Mouse (Mus musculus) midbrain, embryonic 11.5 days (tissue): Measurements from ENCODE around the gene Hyls1. TPM values are rescaled to one million over a fixed set of nuclear protein-coding genes. Genes with fewer than 3 reads are reported as not detected.
A peak's percentile ranks its signal among the peaks of the same experiment; 100 is the strongest.
"Not testable (repeated sequence)": the region's sequence is repeated elsewhere in the genome, so short reads cannot be mapped to it uniquely, and the experiment has no call there.

ENCODE experiments used
- ATAC-seq: fragments of 200-750 bp; cut with Nextera tagmentation; 2 replicates; pipeline ENCODE4 v1.8.0; 2017; ENCODE audit warnings: moderate TSS enrichment, moderate library complexity; ENCODE audit not compliant: low FRiP score
- DNase-seq: peaks from one replicate; pipeline ENCODE4 v3.0.0; 2015; ENCODE audit warnings: low spot score; ENCODE audit errors: missing footprints
- H3K27ac ChIP-seq: fragments of 300-500 bp; sonication (generic); 2 replicates; pipeline ENCODE4 v1.5.1; 2014; ENCODE audit warnings: low read depth, low read length
- H3K27me3 ChIP-seq: fragments of 300-500 bp; sonication (generic); 2 replicates; pipeline ENCODE4 v1.6.1; 2014; ENCODE audit warnings: mild to moderate bottlenecking, low read length, moderate library complexity, mixed read lengths; ENCODE audit not compliant: control insufficient read depth, insufficient read depth
- H3K36me3 ChIP-seq: fragments of 300-500 bp; sonication (generic); 2 replicates; pipeline ENCODE4 v1.6.1; 2014; ENCODE audit warnings: mild to moderate bottlenecking, low read length, moderate library complexity, mixed read lengths; ENCODE audit not compliant: control insufficient read depth, insufficient read depth
- H3K4me1 ChIP-seq: fragments of 300-500 bp; sonication (generic); 2 replicates; pipeline ENCODE4 v1.6.1; 2014; ENCODE audit warnings: low read length; ENCODE audit not compliant: control insufficient read depth, insufficient read depth
- H3K4me2 ChIP-seq: fragments of 300-500 bp; sonication (generic); 2 replicates; pipeline ENCODE4 v1.6.1; 2014; ENCODE audit warnings: mild to moderate bottlenecking, moderate library complexity
- H3K4me3 ChIP-seq: fragments of 300-500 bp; sonication (generic); 2 replicates; pipeline ENCODE4 v1.5.1; 2014; ENCODE audit warnings: low read depth, low read length
- H3K9ac ChIP-seq: fragments of 300-500 bp; sonication (generic); 2 replicates; pipeline ENCODE4 v1.6.1; 2014; ENCODE audit warnings: low read length
- H3K9me3 ChIP-seq: fragments of 300-500 bp; sonication (generic); 2 replicates; pipeline ENCODE4 v1.6.1; 2016; ENCODE audit warnings: low read length; ENCODE audit not compliant: control insufficient read depth
- WGBS: fragments of 180-500 bp; shearing (Covaris S2); extraction: QIAGEN DNeasy Blood & Tissue Kit; methylation state at CpG from one replicate; pipeline ENCODE4 v1.1.7; 2014; 5-methylcytosine and 5-hydroxymethylcytosine counted together
- polyA plus RNA-seq: library from polyadenylated mRNA; unstranded; fragments of >200 nt; fragmentation: Nextera tagmentation; extraction: Ambion mirVana; gene quantifications from 2 replicates; pipeline ENCODE4 v1.2.1, GENCODE M21; 2014

The Hyls1 gene
- 32.6 and 34.7 TPM in 2 replicates for polyA plus RNA-seq

- peaks cover 9% of the 10 kb centered on the region for H3K4me1 ChIP-seq
- peaks cover 6% of the 10 kb centered on the region; the same call in 1 of the 2 replicates for H3K36me3 ChIP-seq
- H3K27me3 ChIP-seq = peaks cover 6% of the 10 kb centered on the region; the same call in 1 of the 2 replicates
- ATAC-seq (peak; percentile 97), DNase-seq (peak; percentile 99)
- H3K9me3 ChIP-seq = no peaks in the 10 kb centered on the region
- WGBS = under 1% methylated on average over 83 of the region's 86 CpGs
- H3K4me3 ChIP-seq = peak within 1 kb of the TSS; percentile 77
- peak within 1 kb of the TSS; percentile 82 for H3K9ac ChIP-seq
- peak within 1 kb of the TSS; percentile 87 for H3K27ac ChIP-seq
- peak within 1 kb of the TSS; percentile 70 for H3K4me2 ChIP-seq
These were observed at the start of gene Hyls1, which contains the start of gene Pate2 for GRCm38 (mm10) chr9:35569571-35570534. Gene Hyls1 (minus strand): TSS chr9:35570398. Gene Pate2 (plus strand): TSS chr9:35570284.

- ATAC-seq, H3K4me3 ChIP-seq, H3K4me2 ChIP-seq, DNase-seq, H3K36me3 ChIP-seq, H3K9me3 ChIP-seq, H3K27me3 ChIP-seq, H3K27ac ChIP-seq, H3K4me1 ChIP-seq, H3K9ac ChIP-seq: not testable (repeated sequence)
- 73% methylated on average over 2 of the region's 2 CpGs for WGBS
These were observed 46.6 kb upstream of the Hyls1 start for GRCm38 (mm10) chr9:35616784-35617183.

- Histone ChIP-seq H3K36me3 (no peaks in the 10 kb centered on the region), H3K4me1 (no peaks in the 10 kb centered on the region), H3K27me3 (no peaks in the 10 kb centered on the region), H3K4me3 (no peak overlapping the region), H3K27ac (no peak overlapping the region), H3K4me2 (no peak overlapping the region), H3K9me3 (no peaks in the 10 kb centered on the region), H3K9ac (no peak overlapping the region)
- ATAC-seq = no peak
- DNase-seq = no peak
- 36% methylated on average over 2 of the region's 2 CpGs for WGBS
These were observed 43.8 kb upstream of the Hyls1 start for GRCm38 (mm10) chr9:35614005-35614404.

- Histone ChIP-seq H3K9me3 (no peaks in the 10 kb centered on the region), H3K4me3 (no peak within 1 kb of the TSS), H3K27ac (no peak within 1 kb of the TSS), H3K9ac (no peak within 1 kb of the TSS), H3K4me1 (no peaks in the 10 kb centered on the region), H3K27me3 (no peaks in the 10 kb centered on the region), H3K36me3 (no peaks in the 10 kb centered on the region), H3K4me2 (no peak within 1 kb of the TSS)
- WGBS = 96% methylated on average over 1 of the region's 1 CpGs
- ATAC-seq = no peak
- no peak for DNase-seq
These were observed 41.6 kb upstream of the Hyls1 start, which contains the start of gene Pate4 for GRCm38 (mm10) chr9:35611841-35612240. Gene Pate4 (minus strand): TSS chr9:35611941.

- 76% methylated on average over 8 of the region's 8 CpGs for WGBS
- Histone ChIP-seq H3K27me3 (no peaks in the 10 kb centered on the region), H3K4me1 (no peaks in the 10 kb centered on the region), H3K4me3 (no peak overlapping the region), H3K27ac (no peak overlapping the region), H3K9ac (no peak overlapping the region), H3K36me3 (no peaks in the 10 kb centered on the region), H3K9me3 (no peaks in the 10 kb centered on the region), H3K4me2 (no peak overlapping the region)
- no peak for ATAC-seq
- DNase-seq = peak; percentile 51
These were observed 37.6 kb upstream of the Hyls1 start for GRCm38 (mm10) chr9:35607647-35608405.

- no peaks in the 10 kb centered on the region for H3K27me3 ChIP-seq
- ATAC-seq (no peak), DNase-seq (peak; percentile 85)
- no peaks in the 10 kb centered on the region for H3K36me3 ChIP-seq
- no peak overlapping the region for H3K27ac ChIP-seq
- H3K4me1 ChIP-seq = no peaks in the 10 kb centered on the region
- H3K9ac ChIP-seq = no peak overlapping the region
- WGBS = 24% methylated on average over 2 of the region's 2 CpGs
- H3K4me2 ChIP-seq = no peak overlapping the region
- H3K4me3 ChIP-seq = no peak overlapping the region
- H3K9me3 ChIP-seq = no peaks in the 10 kb centered on the region
These were observed 22.7 kb upstream of the Hyls1 start for GRCm38 (mm10) chr9:35592903-35593302.

GRCm38 (mm10) chr9:35587674-35588073 lies 17.5 kb upstream of the Hyls1 start:
- no peaks in the 10 kb centered on the region for H3K9me3 ChIP-seq
- DNase-seq (no peak), ATAC-seq (no peak)
- no peak overlapping the region for H3K4me3 ChIP-seq
- no peaks in the 10 kb centered on the region for H3K27me3 ChIP-seq
- H3K27ac ChIP-seq = no peak overlapping the region
- 38% methylated on average over 1 of the region's 1 CpGs for WGBS
- H3K9ac ChIP-seq = no peak overlapping the region
- no peaks in the 10 kb centered on the region for H3K36me3 ChIP-seq
- H3K4me1 ChIP-seq = no peaks in the 10 kb centered on the region
- no peak overlapping the region for H3K4me2 ChIP-seq

- Histone ChIP-seq H3K4me1 (peaks cover 4% of the 10 kb centered on the region), H3K9me3 (no peaks in the 10 kb centered on the region), H3K4me3 (peak overlapping the region; percentile 6; the same call in 1 of the 2 replicates), H3K36me3 (no peaks in the 10 kb centered on the region), H3K4me2 (peak overlapping the region; percentile 28; the same call in 1 of the 2 replicates), H3K9ac (no peak overlapping the region), H3K27ac (no peak overlapping the region), H3K27me3 (peaks cover 6% of the 10 kb centered on the region; the same call in 1 of the 2 replicates)
- 2% methylated on average over 32 of the region's 32 CpGs for WGBS
- DNase-seq = peak; percentile 86
- no peak for ATAC-seq
These were observed 4.2 kb upstream of the Hyls1 start for GRCm38 (mm10) chr9:35574416-35574815.
